Mouse (Mus musculus): Measurements from ENCODE around the gene Defb11. TPM values are rescaled to one million over a fixed set of nuclear protein-coding genes. Genes with fewer than 3 reads are reported as not detected.
"Not testable (repeated sequence)": the region's sequence is repeated elsewhere in the genome, so short reads cannot be mapped to it uniquely, and the experiment has no call there.

Defb11 gene
- polyA plus RNA-seq (2017; shearing (Covaris generic)): not detected

GRCm38 (mm10) chr8:21906290-21906689 is at the start of gene Defb11:
Gene Defb11, minus strand, starts transcription at chr8:21906412.
- not testable (repeated sequence) for ATAC-seq

- ATAC-seq: no peak
These were observed 49.1 kb upstream of the Defb11 start for GRCm38 (mm10) chr8:21955321-21955720.

- ATAC-seq: no peak
These were observed 41.3 kb upstream of the Defb11 start for GRCm38 (mm10) chr8:21947311-21948017.

- ATAC-seq: no peak
These were observed 40.2 kb upstream of the Defb11 start, which contains the start of gene Defb13 for GRCm38 (mm10) chr8:21946462-21946861. Gene Defb13, plus strand, starts transcription at chr8:21946762.

GRCm38 (mm10) chr8:21938052-21938451 is 31.8 kb upstream of the Defb11 start, which contains the start of gene Defb35:
Gene Defb35, plus strand, starts transcription at chr8:21938352.
- not testable (repeated sequence) for ATAC-seq

- no peak for ATAC-seq
These were observed 26.4 kb upstream of the Defb11 start, which contains the start of gene Defb15 for GRCm38 (mm10) chr8:21932610-21933009. Gene Defb15, minus strand, starts transcription at chr8:21932710.

GRCm38 (mm10) chr8:21930754-21931153 is 24.5 kb upstream of the Defb11 start:
- not testable (repeated sequence) for ATAC-seq

GRCm38 (mm10) chr8:21915625-21916024 is 9.4 kb upstream of the Defb11 start:
- ATAC-seq: no peak

GRCm38 (mm10) chr8:21912554-21912953 is 6.3 kb upstream of the Defb11 start:
- no peak for ATAC-seq

- no peak for ATAC-seq
These were observed 5.7 kb upstream of the Defb11 start for GRCm38 (mm10) chr8:21911931-21912330.

- ATAC-seq: not testable (repeated sequence)
These were observed 20.9 kb downstream of the Defb11 start, which contains the start of gene Defb9 for GRCm38 (mm10) chr8:21885321-21885720. Gene Defb9, minus strand, starts transcription at chr8:21885421.

GRCm38 (mm10) chr8:21858586-21858985 is 47.6 kb downstream of the Defb11 start, which contains the start of gene Defb10:
Gene Defb10, plus strand, starts transcription at chr8:21858901.
- ATAC-seq: not testable (repeated sequence)

Other genes starting within 250 kb of the Defb11 start
- not detected for gene Defa34, start 240.6 kb downstream of the Defb11 start, polyA plus RNA-seq (2017; shearing (Covaris generic))
- gene AY761184, start 202.8 kb downstream of the Defb11 start, polyA plus RNA-seq (2017; shearing (Covaris generic)): not detected
- gene Defa24, start 171.9 kb downstream of the Defb11 start, polyA plus RNA-seq (2017; shearing (Covaris generic)): not detected
- not detected for gene Defb50, start 82.9 kb downstream of the Defb11 start, polyA plus RNA-seq (2017; shearing (Covaris generic))
- not detected for gene Defb2, start 66.5 kb downstream of the Defb11 start, polyA plus RNA-seq (2017; shearing (Covaris generic))
- not detected for gene Defb10, start 47.5 kb downstream of the Defb11 start, polyA plus RNA-seq (2017; shearing (Covaris generic))
- not detected for gene Defb9, start 21.0 kb downstream of the Defb11 start, polyA plus RNA-seq (2017; shearing (Covaris generic))
- gene Defb15, start 26.3 kb upstream of the Defb11 start, polyA plus RNA-seq (2017; shearing (Covaris generic)): not detected
- gene Defb35, start 31.9 kb upstream of the Defb11 start, polyA plus RNA-seq (2017; shearing (Covaris generic)): not detected
- gene Defb13, start 40.4 kb upstream of the Defb11 start, polyA plus RNA-seq (2017; shearing (Covaris generic)): not detected
- gene Fam90a1a, start 52.3 kb upstream of the Defb11 start, polyA plus RNA-seq (2017; shearing (Covaris generic)): not detected
- gene Ccdc70, start 63.4 kb upstream of the Defb11 start, polyA plus RNA-seq (2017; shearing (Covaris generic)): not detected
- not detected for gene Atp7b, start 153.9 kb upstream of the Defb11 start, polyA plus RNA-seq (2017; shearing (Covaris generic))
- gene Alg11, start 154.3 kb upstream of the Defb11 start, polyA plus RNA-seq (2017; shearing (Covaris generic)): 10 to 100 TPM; 19.7 to 20.2 TPM
- gene Nek5, start 218.6 kb upstream of the Defb11 start, polyA plus RNA-seq (2017; shearing (Covaris generic)): under 1 TPM in 1 of 2 experiments, not detected in 1; 0.22 TPM

Measured in activated CD4-positive, CD25-positive, alpha-beta regulatory T cell, adult 4 months (primary cell).